Mouse (Mus musculus): ENCODE measurements at regions not wholly inside any gene's neighbourhood (a gene's known extent, or its start where the extent isn't known, plus 50 kb on each side); places are given as distances from the start of the nearest gene placed in this dataset.

- no peak for DNase-seq (ENCODE audit: low spot score)
Measured at GRCm38 (mm10) chr17:45822427-45822826, 88.8 kb upstream of the 1600014C23Rik start.

GRCm38 (mm10) chr17:45821356-45821755 lies 87.7 kb upstream of the 1600014C23Rik start:
- DNase-seq (ENCODE audit: low spot score) = no peak

GRCm38 (mm10) chr17:45819143-45819542 lies 85.5 kb upstream of the 1600014C23Rik start:
- DNase-seq (ENCODE audit: low spot score) = no peak

- no peak for DNase-seq (ENCODE audit: low spot score)
Measured at GRCm38 (mm10) chr17:45816566-45816965, 82.9 kb upstream of the 1600014C23Rik start.

GRCm38 (mm10) chr17:45815833-45816232 lies 82.2 kb upstream of the 1600014C23Rik start:
- peak; percentile 44 for DNase-seq (ENCODE audit: low spot score)

GRCm38 (mm10) chr17:45815341-45815740 lies 81.7 kb upstream of the 1600014C23Rik start:
- no peak for DNase-seq (ENCODE audit: low spot score)

GRCm38 (mm10) chr17:45814586-45814985 lies 80.9 kb upstream of the 1600014C23Rik start:
- DNase-seq (ENCODE audit: low spot score) = no peak

GRCm38 (mm10) chr17:45813956-45814355 lies 80.3 kb upstream of the 1600014C23Rik start:
- DNase-seq (ENCODE audit: low spot score) = no peak

GRCm38 (mm10) chr17:45812289-45812955 lies 78.8 kb upstream of the 1600014C23Rik start:
- no peak for DNase-seq (ENCODE audit: low spot score)

- DNase-seq (ENCODE audit: low spot score) = no peak
Measured at GRCm38 (mm10) chr17:45811632-45812221, 78.1 kb upstream of the 1600014C23Rik start.

GRCm38 (mm10) chr17:45809728-45810127 lies 76.1 kb upstream of the 1600014C23Rik start:
- no peak for DNase-seq (ENCODE audit: low spot score)

- DNase-seq (ENCODE audit: low spot score) = no peak
Measured at GRCm38 (mm10) chr17:45808374-45808773, 74.7 kb upstream of the 1600014C23Rik start.

- no peak for DNase-seq (ENCODE audit: low spot score)
Measured at GRCm38 (mm10) chr17:45807452-45807851, 73.8 kb upstream of the 1600014C23Rik start.

- DNase-seq (ENCODE audit: low spot score) = no peak
Measured at GRCm38 (mm10) chr17:45806831-45807230, 73.2 kb upstream of the 1600014C23Rik start.

GRCm38 (mm10) chr17:45806430-45806829 lies 72.8 kb upstream of the 1600014C23Rik start:
- no peak for DNase-seq (ENCODE audit: low spot score)

GRCm38 (mm10) chr17:45805471-45806082 lies 71.9 kb upstream of the 1600014C23Rik start:
- no peak for DNase-seq (ENCODE audit: low spot score)

GRCm38 (mm10) chr17:45803331-45803730 lies 69.7 kb upstream of the 1600014C23Rik start:
- DNase-seq (ENCODE audit: low spot score) = no peak

GRCm38 (mm10) chr17:45802439-45802838 lies 68.8 kb upstream of the 1600014C23Rik start:
- no peak for DNase-seq (ENCODE audit: low spot score)

GRCm38 (mm10) chr17:45799725-45800124 lies 66.1 kb upstream of the 1600014C23Rik start:
- DNase-seq (ENCODE audit: low spot score) = no peak

- DNase-seq (ENCODE audit: low spot score) = no peak
Measured at GRCm38 (mm10) chr17:45798996-45799395, 65.4 kb upstream of the 1600014C23Rik start.

- no peak for DNase-seq (ENCODE audit: low spot score)
Measured at GRCm38 (mm10) chr17:45798456-45798855, 64.8 kb upstream of the 1600014C23Rik start.

- DNase-seq (ENCODE audit: low spot score) = no peak
Measured at GRCm38 (mm10) chr17:45797121-45797520, 63.5 kb upstream of the 1600014C23Rik start.

- no peak for DNase-seq (ENCODE audit: low spot score)
Measured at GRCm38 (mm10) chr17:45794926-45795325, 61.3 kb upstream of the 1600014C23Rik start.

Data from ovary, adult 18-20 months (tissue).